Mouse (Mus musculus): Measurements from ENCODE around the gene Srsf10.

The Srsf10 gene

DNA sequence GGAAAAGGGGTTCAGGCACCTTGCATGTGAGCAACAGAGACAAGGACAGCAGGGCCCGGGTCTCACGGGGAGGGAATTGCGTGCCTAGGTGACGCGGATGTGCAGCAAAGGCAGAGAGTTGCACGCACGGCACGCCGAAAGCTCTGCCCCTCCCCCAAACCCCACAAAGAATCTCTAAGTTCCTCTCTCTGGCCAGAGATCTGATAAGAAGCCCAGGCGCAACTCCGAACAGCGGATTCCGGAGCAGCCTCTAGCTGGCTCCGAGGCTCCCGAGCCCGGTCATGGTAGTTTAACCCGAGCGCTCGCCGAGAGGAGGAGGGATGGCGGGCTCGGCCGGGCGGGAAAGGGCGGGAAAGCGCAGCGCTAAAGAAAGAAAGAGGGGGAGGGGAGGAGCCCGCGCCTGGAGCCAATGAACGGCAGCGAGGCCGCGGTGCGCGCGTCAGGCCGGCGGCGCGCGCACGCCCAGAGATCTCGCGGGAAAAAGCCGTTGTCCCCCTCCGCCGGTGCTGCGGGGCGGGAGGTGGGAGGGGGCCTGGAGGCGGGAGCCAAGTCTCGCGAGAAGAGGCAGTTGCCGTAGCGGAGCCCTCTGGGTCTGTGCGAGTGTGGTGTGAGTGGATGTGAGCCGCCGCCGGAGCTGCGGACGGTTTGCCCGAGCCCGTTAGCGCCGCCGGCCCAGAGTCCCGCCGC is at the start of gene Srsf10:
TSS of gene Srsf10 (plus strand) at position 212 of the 687 bp plus-strand sequence.
- DNase-seq (ENCODE audit: low spot score in 2 of 2), result peak; percentile 95 to 96

GRCm38 (mm10) chr4:135814896-135815295 is 40.7 kb upstream of the Srsf10 start:
- DNase-seq (ENCODE audit: low spot score in 2 of 2), result no peak

DNA sequence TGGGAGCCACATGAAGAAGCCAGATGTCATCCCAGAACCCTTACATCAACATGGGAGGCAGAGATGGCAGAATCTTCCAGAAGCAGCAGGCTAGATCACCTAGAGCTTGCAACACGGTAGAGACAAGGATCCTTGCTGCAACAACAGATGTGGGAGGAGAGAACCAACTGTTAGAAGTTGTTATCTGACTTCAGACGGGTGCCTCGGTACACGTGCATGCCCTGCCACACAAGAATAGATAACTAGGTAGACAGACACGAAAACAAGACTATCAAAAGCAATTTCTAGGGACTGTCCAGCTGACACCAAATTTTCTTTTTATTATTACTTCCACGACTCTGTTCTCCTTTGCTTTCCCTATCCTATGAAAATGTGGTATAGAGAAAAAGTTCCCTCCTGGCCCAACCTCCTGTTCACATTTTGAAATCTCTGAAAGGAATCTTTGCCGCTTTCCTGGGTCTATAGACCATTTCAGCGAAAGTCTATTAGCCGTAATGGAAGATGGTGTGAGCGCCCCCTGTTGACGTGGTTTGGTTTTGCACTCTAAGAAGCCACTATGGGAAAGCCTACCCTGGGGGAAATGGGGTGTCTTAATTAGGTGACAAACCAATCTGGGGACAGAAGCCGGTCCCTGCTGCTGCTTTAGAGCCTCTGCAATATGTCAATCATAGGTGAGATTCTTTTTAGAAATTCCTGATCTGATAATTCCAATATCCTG is 38.5 kb upstream of the Srsf10 start:
- peak; percentile 22 to 23 for DNase-seq (ENCODE audit: low spot score in 2 of 2)

GRCm38 (mm10) chr4:135818366-135818765 is 37.2 kb upstream of the Srsf10 start:
- DNase-seq (ENCODE audit: low spot score in 2 of 2), result no peak

- peak; percentile 36 to 61 for DNase-seq (ENCODE audit: low spot score in 2 of 2)
Observed at GRCm38 (mm10) chr4:135819826-135820526, 35.6 kb upstream of the Srsf10 start.

DNA sequence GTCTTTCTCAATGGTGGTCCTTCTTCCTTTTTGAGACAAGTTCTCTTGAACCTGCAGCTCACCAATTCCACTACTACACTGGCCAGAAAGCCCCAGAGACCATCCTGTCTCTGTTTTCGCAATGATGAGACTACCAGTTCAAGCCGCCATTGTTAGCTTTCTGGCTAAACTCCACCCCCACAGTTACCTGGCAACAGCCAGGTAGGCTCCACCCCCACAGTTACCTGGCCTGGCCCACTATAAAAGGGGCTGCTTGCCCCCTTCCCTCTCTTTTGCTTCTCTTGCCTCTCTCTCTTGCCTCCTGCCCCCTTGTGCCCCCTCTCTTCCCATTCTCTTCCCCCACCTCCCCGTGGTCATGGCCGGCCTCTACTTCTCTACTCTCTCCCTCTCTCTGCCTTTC is 33.8 kb upstream of the Srsf10 start:
- DNase-seq (ENCODE audit: low spot score in 2 of 2), result no peak

GRCm38 (mm10) chr4:135823298-135823697 is 32.2 kb upstream of the Srsf10 start:
- peak in 1 of 2 experiments; percentile 27 for DNase-seq (ENCODE audit: low spot score in 2 of 2)

GRCm38 (mm10) chr4:135824254-135824653 is 31.3 kb upstream of the Srsf10 start:
- DNase-seq (ENCODE audit: low spot score in 2 of 2), result no peak

DNA sequence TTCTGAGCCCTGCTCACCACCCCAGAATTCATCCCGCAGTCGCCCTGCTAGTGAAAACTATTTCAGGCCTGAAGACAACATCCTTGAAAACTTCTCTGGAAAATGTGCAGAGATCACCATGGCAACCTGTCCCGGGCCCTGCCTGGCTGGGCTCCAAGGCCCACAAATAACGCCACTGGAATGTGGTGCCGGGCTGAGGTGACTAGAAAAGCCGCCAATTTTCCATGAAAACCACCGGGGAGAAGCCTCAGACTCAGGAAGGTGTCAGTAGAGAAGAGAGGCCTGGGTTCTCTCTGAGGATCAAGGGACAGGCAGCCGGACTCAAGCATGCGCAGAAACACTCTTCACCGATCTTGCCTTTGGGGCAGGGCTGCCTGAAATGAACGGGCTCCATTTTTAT is 27.1 kb upstream of the Srsf10 start:
- no peak for DNase-seq (ENCODE audit: low spot score in 2 of 2)

GRCm38 (mm10) chr4:135832070-135832469 is 23.5 kb upstream of the Srsf10 start:
- no peak for DNase-seq (ENCODE audit: low spot score in 2 of 2)

DNA sequence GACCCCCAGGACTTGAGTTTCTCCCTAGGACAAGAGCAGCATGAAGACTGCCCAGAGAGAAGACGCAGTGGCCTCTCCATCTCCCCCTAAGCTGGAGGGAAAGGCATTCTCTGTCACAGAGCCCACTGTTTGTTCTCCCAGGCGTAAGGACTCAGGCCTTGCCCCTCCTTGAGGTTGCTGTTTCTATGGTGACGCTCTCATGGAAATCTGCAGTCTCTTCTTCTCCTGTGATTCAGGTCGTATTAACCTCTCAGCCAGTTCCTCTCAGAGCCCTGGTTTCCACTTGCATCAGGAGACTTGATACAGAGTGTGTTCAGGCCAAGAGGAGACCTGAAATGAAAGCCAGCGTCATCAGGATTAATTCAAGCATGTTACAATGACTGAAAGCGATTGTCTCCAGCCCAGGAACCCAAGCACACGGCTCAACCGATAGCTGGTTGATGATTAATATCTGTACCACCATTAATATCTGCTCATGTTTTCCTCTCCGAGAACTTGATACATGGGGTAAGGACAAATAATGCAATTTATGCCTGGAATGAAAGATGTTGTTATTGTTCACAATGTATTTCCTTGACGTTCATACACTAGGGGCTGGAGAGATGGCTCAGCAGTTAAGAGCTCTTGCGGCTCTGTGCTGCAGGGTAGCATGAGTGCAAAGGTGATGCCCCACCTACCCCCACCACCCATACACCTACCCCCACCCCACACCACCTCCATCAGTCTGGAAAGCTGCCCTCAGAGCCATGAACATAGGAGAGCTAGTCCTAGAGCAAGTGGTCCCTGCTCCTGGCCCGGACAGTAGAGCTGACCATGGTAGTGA is 22.0 kb upstream of the Srsf10 start:
- no peak for DNase-seq (ENCODE audit: low spot score in 2 of 2)

DNA sequence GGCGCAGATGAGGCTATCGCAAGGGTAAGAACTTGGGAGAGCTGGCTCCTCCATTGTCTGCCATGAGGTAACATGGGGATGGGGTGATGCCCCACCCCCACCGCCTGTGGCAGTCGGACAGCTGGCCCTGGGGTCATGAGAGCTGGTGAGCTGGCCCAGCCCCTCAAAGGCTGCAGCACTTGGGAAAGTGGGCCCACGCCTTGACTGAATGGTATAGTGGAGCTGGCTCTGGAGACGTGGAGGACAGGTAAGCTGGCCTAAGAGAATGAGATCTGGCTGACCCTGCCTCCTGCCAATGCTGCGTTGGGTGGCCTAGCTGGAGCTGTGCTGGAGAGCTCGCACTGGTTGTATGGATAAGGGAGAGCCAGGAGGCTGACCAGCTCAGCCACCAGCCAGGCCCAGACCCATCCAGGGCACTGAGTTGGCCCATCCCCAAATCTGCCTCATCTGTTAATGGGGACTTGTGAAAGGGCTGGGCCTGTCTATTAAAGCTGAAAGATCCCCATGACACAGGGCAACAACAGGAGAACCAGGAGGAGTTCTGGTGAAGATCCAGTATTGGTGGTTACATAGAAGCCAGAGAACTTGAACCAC is 21.3 kb upstream of the Srsf10 start:
- no peak for DNase-seq (ENCODE audit: low spot score in 2 of 2)

GRCm38 (mm10) chr4:135838925-135839292 is 16.6 kb upstream of the Srsf10 start:
- no peak for DNase-seq (ENCODE audit: low spot score in 2 of 2)

DNA sequence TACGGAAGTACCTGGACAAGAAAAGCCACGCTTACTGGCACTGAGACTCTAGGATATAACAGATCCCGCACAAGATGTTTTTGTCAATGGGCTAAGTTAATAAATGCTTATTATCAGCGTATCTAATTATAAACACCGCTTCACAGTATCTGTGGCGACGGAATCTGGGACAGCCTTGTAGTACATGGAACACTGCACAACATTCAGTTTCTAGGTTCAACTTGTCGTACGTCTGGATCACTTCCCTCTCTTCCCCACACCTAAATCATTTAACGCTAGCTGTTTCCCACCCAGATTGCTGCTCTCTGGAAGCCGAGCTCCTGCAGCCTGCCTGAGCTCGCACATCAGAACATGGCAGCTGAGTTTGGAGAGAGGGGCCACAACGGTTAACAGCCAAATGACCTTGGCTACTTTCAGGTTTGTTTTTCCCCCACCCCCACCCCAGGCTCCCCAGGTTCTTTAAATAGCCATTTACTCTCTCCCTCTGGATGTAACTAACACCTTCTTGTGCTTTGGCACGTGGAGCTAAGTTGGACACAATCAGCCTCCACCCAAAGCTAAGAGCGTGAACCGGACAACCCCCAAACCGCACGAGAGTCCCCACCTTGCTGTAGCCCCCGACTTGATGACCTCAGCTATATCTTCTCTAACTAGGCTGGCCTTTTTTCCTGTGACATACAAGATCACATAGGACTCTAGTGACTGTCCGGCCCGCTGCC is 16.1 kb upstream of the Srsf10 start:
- DNase-seq (ENCODE audit: low spot score in 2 of 2), result no peak

GRCm38 (mm10) chr4:135844400-135844799 is 11.1 kb upstream of the Srsf10 start:
- no peak for DNase-seq (ENCODE audit: low spot score in 2 of 2)

- no peak for DNase-seq (ENCODE audit: low spot score in 2 of 2)
Observed at GRCm38 (mm10) chr4:135847581-135847980, 8.0 kb upstream of the Srsf10 start.

- DNase-seq (ENCODE audit: low spot score in 2 of 2), result peak; percentile 36 to 60
Observed at GRCm38 (mm10) chr4:135850411-135851095, 5.0 kb upstream of the Srsf10 start.

DNA sequence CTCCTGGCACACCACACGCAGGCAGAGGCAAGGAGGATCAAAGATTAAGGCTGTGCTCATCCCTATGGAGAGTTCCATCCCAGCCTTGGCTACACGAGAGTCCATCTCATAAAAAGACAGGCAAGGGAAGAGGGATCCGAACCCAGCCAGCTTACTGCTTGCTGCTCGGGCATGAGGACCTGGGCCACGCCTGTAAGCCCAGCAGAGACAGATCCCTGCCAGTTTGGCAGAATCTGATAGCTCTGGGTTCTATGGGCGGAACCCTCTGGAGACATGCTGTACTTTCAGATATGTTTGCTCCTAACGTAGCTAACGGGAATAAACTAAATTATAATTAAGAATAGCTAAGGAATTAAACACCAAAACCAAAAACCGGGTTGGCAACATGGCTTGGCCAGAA is 3.6 kb upstream of the Srsf10 start:
- DNase-seq (ENCODE audit: low spot score in 2 of 2), result peak; percentile 41 to 58

DNA sequence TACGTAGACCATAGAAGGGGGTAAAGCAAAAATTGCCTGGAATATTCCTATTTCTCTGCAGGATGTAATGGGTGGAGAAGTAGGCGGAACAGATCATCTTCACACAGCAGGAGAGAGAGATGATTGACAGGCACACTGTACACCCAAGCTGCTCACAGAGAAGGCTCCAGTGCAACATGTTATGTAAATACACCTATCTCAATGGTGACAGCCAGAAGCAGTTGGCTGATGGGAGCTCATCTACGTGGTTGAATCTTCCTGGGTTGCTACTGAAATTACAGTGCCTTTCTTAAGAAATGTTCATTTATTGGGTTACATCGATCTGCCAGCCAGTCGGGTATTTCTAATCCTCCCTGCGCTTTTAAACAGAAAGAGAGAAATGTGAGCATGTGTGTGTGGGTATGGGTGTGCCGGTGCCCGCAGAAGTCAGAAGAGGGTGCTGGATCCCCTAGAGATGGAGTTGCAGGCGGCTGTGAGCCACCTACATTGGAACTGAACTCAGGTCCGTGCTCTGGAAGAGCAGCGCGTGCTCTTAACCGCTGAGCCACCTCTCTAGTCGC is 1.5 kb upstream of the Srsf10 start:
- DNase-seq (ENCODE audit: low spot score in 2 of 2), result no peak

GRCm38 (mm10) chr4:135854630-135855029 is 917 bp upstream of the Srsf10 start:
- no peak for DNase-seq (ENCODE audit: low spot score in 2 of 2)
